Mouse (Mus musculus) spleen, adult 2 months (tissue): Measurements from ENCODE around the gene Ptprt. TPM values are rescaled to one million over a fixed set of nuclear protein-coding genes. Genes with fewer than 3 reads are reported as not detected.

Experiments
- DNase-seq, 2 experiments: peaks; one replicate each; pipeline versions ENCODE4 v3.0.0 to v3.0.0-alpha.2; 2012 to 2021; ENCODE audit warnings: low spot score in 2 of 2, low read depth in 1 of 2
- H3K27ac ChIP-seq: fragments of 200-500 bp; 2 replicates; pipeline ENCODE4 v1.5.1; 2012; ENCODE audit warnings: low read length, inconsistent platforms; ENCODE audit not compliant: insufficient read depth
- H3K27me3 ChIP-seq: fragments of 200-500 bp; 2 replicates; pipeline ENCODE4 v1.6.1; 2012; ENCODE audit warnings: mild to moderate bottlenecking, moderate library complexity, low read length, inconsistent platforms; ENCODE audit not compliant: control insufficient read depth, insufficient read depth
- H3K36me3 ChIP-seq: fragments of 200-500 bp; 2 replicates; pipeline ENCODE4 v1.6.1; 2012; ENCODE audit warnings: mild to moderate bottlenecking, low read length, inconsistent platforms; ENCODE audit not compliant: control insufficient read depth, insufficient read depth
- H3K4me1 ChIP-seq: fragments of 200-500 bp; 2 replicates; pipeline ENCODE4 v1.6.1; 2011; ENCODE audit warnings: inconsistent platforms; ENCODE audit not compliant: control insufficient read depth, insufficient read depth, insufficient read length
- H3K4me3 ChIP-seq: fragments of 200-500 bp; 2 replicates; pipeline ENCODE4 v1.5.1; 2011; ENCODE audit warnings: mild to moderate bottlenecking, inconsistent platforms; ENCODE audit not compliant: insufficient read depth, insufficient read length; ENCODE audit errors: extremely low read depth
- CTCF ChIP-seq: fragments of 200-500 bp; IDR thresholded peaks from 2 replicates; pipeline ENCODE4 v1.5.1; 2011; ENCODE audit warnings: mild to moderate bottlenecking, inconsistent platforms; ENCODE audit not compliant: insufficient read depth, insufficient read length, insufficient replicate concordance; ENCODE audit errors: extremely low read depth
- POLR2A ChIP-seq: fragments of 200-500 bp; IDR thresholded peaks from 2 replicates; pipeline ENCODE4 v1.6.1; 2011; ENCODE audit warnings: low read depth, low read length, inconsistent platforms
- WGBS: fragments of 180-500 bp; shearing (Covaris S2); methylation state at CpG from one replicate; pipeline ENCODE4 v1.1.7; 2018; 5-methylcytosine and 5-hydroxymethylcytosine counted together
- polyA plus RNA-seq: library from polyadenylated mRNA; depleted of rRNA; stranded (reverse); fragments of >200 nt; gene quantifications from 2 replicates; pipeline ENCODE4 v1.2.3, GENCODE M21; 2012

The Ptprt gene
- polyA plus RNA-seq, 1 experiment = 0.25 TPM

DNA sequence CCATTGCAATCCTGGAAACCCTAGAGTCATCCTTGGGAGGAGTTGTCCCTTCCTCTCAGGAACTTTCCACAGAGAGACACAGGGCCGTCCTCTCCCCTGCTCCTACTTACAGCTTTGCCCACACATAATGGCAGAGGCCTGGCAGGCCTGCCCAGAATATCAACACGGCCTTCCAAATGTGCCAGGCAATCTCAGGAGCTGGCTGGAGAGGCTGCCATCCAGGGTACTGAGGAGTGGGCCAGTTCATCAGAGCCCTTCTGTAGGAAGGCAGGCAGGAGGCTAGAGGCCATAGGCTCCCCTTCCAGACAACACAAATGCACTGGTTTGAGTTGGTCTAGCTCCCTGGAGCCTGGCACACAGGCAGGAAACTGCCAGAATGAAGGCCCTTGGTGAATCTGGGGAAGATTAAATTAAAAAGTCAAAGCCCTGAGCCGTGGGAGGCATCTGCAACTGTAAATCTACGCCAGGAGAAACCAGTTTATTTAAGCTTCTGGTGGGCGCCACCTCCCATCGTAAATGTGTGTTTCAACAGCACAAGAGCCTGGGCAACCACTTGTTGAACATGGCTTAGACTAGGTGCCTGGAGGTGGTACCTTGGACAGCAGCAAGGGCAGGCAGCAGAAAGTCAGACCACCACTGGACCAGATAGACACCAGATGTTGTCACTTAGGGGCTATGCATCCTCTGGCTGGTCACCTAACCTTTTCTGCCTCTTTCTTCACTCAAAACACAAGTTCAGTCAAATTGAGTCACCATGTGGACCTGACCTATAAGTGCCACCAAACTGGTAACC lies 92.4 kb downstream of the Ptprt start:
- Histone ChIP-seq H3K27me3 (no peaks in the 10 kb centered on the region), H3K4me1 (no peaks in the 10 kb centered on the region), H3K27ac (no peak overlapping the region), H3K4me3 (no peak overlapping the region), H3K36me3 (no peaks in the 10 kb centered on the region)
- no peak for DNase-seq
- 64% methylated on average over 6 of the region's 6 CpGs for WGBS
- TF ChIP-seq CTCF (no peak), POLR2A (no peak)

GRCm38 (mm10) chr2:162548312-162548711 lies 112.6 kb downstream of the Ptprt start:
- Histone ChIP-seq H3K27ac (no peak overlapping the region), H3K4me3 (no peak overlapping the region), H3K27me3 (no peaks in the 10 kb centered on the region), H3K4me1 (no peaks in the 10 kb centered on the region), H3K36me3 (no peaks in the 10 kb centered on the region)
- no peak for TF ChIP-seq CTCF
- DNase-seq = no peak
- 89% methylated on average over 8 of the region's 8 CpGs for WGBS

DNA sequence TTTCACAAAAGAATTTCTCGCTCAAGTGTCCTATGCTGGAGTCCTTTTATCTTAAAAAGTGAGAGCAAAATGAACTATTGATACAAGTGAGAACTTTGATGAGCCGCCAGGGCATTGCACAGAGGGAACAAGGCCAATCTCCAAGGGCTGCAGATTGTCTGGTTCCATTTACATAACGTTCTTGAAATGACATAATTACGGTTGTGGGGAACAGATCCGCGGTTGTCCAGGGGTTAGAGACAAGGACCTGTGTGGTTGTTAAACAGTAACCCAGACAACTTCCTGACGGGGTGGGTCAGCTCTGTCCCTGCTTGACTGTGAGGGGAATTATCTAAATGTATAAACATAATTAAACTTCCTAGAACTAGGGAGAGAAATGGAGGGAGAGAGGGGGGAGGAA lies 129.3 kb downstream of the Ptprt start:
- DNase-seq = no peak
- WGBS = 60% methylated on average over 7 of the region's 7 CpGs
- Histone ChIP-seq H3K36me3 (no peaks in the 10 kb centered on the region), H3K4me1 (no peaks in the 10 kb centered on the region), H3K27me3 (no peaks in the 10 kb centered on the region), H3K4me3 (no peak overlapping the region), H3K27ac (no peak overlapping the region)
- TF ChIP-seq POLR2A (no peak), CTCF (no peak)

DNA sequence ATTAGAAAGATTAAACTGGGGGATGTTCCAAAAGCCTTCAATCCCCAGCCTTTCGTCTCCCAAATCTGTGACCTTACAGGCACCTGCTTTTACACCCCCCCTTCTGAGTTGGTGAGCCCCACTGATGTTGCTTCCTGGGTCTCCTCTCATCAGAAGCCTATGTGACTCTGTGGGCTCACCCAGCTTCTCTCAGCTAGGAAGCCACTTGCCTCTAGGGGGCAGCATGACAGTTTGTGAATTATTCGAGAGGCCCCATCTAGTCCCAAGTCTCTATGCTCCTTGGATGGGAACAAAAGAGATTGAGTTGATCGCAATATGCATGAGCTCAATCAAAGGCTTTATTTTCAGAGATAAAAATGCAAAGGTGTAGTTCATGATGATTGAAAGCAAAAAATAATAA lies 132.0 kb downstream of the Ptprt start:
- no peaks in the 10 kb centered on the region for H3K27me3 ChIP-seq
- no peaks in the 10 kb centered on the region for H3K4me1 ChIP-seq
- TF ChIP-seq CTCF (no peak), POLR2A (no peak)
- H3K27ac ChIP-seq = no peak overlapping the region
- no peak for DNase-seq
- 87% methylated on average over 3 of the region's 3 CpGs for WGBS
- no peak overlapping the region for H3K4me3 ChIP-seq
- no peaks in the 10 kb centered on the region for H3K36me3 ChIP-seq

GRCm38 (mm10) chr2:162515993-162516392 lies 145.0 kb downstream of the Ptprt start:
- Histone ChIP-seq H3K36me3 (no peaks in the 10 kb centered on the region), H3K27me3 (no peaks in the 10 kb centered on the region), H3K4me3 (no peak overlapping the region), H3K4me1 (no peaks in the 10 kb centered on the region), H3K27ac (no peak overlapping the region)
- DNase-seq = no peak
- TF ChIP-seq POLR2A (no peak), CTCF (no peak)
- 82% methylated on average over 8 of the region's 8 CpGs for WGBS

GRCm38 (mm10) chr2:162513072-162513471 lies 147.9 kb downstream of the Ptprt start:
- TF ChIP-seq POLR2A = no peak
- no peak for TF ChIP-seq CTCF
- no peaks in the 10 kb centered on the region for H3K27me3 ChIP-seq
- H3K4me3 ChIP-seq = no peak overlapping the region
- H3K27ac ChIP-seq = no peak overlapping the region
- 88% methylated on average over 4 of the region's 4 CpGs for WGBS
- no peak for DNase-seq
- no peaks in the 10 kb centered on the region for H3K36me3 ChIP-seq
- no peaks in the 10 kb centered on the region for H3K4me1 ChIP-seq

DNA sequence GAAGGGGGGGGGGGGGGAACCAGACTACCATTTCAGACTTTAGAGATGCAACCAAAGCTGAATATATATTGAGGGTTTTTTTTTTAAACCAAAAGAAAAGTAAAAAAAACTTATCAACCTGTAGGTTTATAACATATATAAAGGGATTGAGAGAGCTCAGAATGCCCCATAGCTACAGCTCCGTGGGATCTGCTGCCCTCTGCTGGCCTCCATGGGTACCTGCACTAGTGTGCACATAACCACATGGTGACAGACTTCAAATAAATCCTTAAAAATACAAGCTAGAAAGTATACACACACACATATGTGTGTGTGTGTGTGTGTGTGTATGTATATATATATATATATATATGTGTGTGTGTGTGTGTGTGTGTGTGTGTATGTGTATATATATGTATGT lies 148.9 kb downstream of the Ptprt start:
- WGBS = 56% methylated on average over 1 of the region's 1 CpGs
- Histone ChIP-seq H3K36me3 (no peaks in the 10 kb centered on the region), H3K4me3 (no peak overlapping the region), H3K27me3 (no peaks in the 10 kb centered on the region), H3K4me1 (no peaks in the 10 kb centered on the region), H3K27ac (no peak overlapping the region)
- DNase-seq = no peak
- TF ChIP-seq POLR2A (no peak), CTCF (no peak)

DNA sequence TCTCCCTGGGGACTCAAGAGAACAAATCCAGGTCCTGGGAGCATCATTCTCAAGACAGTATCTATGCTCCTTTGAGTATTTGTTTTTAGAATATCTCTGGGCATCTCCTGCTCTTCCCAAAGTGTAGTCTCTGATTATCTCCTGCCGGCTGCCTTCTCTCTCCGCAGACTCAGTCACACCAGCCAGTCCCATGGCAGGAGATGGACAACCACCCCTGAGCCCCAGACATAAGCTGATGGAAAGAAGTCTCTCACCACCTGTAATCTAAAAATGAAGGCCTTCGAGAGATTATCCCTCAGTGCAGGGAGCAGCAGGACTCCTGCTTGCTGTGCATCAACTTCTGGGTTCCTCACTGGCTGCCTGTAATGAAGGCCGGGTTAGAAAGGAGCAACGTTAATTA lies 151.9 kb downstream of the Ptprt start:
- Histone ChIP-seq H3K27ac (no peak overlapping the region), H3K36me3 (no peaks in the 10 kb centered on the region), H3K27me3 (no peaks in the 10 kb centered on the region), H3K4me3 (no peak overlapping the region), H3K4me1 (no peaks in the 10 kb centered on the region)
- 89% methylated on average over 5 of the region's 5 CpGs for WGBS
- TF ChIP-seq POLR2A (no peak), CTCF (no peak)
- no peak for DNase-seq
